7 mouse cellular contexts compared by ENCODE assay signal in genomic region chr15:61157543-61157942, GRCm38 (mm10).
DNase-seq lines count a peak whose midpoint lies in the region; ATAC-seq and TF ChIP-seq lines count a peak whose summit lies in the region.

No protein-coding gene starts in this region.

- H3K4me2 ChIP-seq in midbrain, embryonic 16.5 days (ENCODE audit: low read length): peak overlapping the region; percentile 61

- 1% methylated on average over 13 of the region's 13 CpGs for WGBS in midbrain, embryonic 16.5 days
- 9% methylated on average over 13 of the region's 13 CpGs for WGBS in spleen, adult 2 months

- DNase-seq in adrenal gland, postnatal 10 days: peak; percentile 95
- peak; percentile 81 for DNase-seq in embryo, embryonic 11.5 days (ENCODE audit: low read depth, low spot score)
- DNase-seq in heart, adult 11 months: peak; percentile 95
- peak; percentile 68 for DNase-seq in kidney, adult 11 months
- DNase-seq in left cerebral cortex, postnatal 4 days: peak; percentile 90
- DNase-seq in spleen, adult 2 months (ENCODE audit: low read depth in 1 of 2, low spot score in 2 of 2): peak; percentile 58 to 76

- peak; percentile 97 for TF ChIP-seq CTCF in spleen, adult 2 months (IDR thresholded peaks at IDR 0.05; ENCODE audit: extremely low read depth, insufficient read depth, insufficient read length, insufficient replicate concordance)

- ATAC-seq in midbrain, embryonic 16.5 days: peak; percentile 85

- H3K27me3 ChIP-seq in midbrain, embryonic 16.5 days (ENCODE audit: control insufficient read depth, insufficient read depth, low read depth, low read length): no peaks in the 10 kb centered on the region
- H3K27me3 ChIP-seq in spleen, adult 2 months (ENCODE audit: control insufficient read depth, insufficient read depth, low read length): no peaks in the 10 kb centered on the region

- peak overlapping the region; percentile 63 for H3K9ac ChIP-seq in midbrain, embryonic 16.5 days (ENCODE audit: low read depth, low read length)

- peak overlapping the region; percentile 39 for H3K4me3 ChIP-seq in midbrain, embryonic 16.5 days (ENCODE audit: low read depth, low read length)
- H3K4me3 ChIP-seq in spleen, adult 2 months (ENCODE audit: extremely low read depth, insufficient read depth, insufficient read length): no peak overlapping the region

- no peaks in the 10 kb centered on the region for H3K4me1 ChIP-seq in midbrain, embryonic 16.5 days (ENCODE audit: control insufficient read depth, insufficient read depth, low read length)
- H3K4me1 ChIP-seq in spleen, adult 2 months (ENCODE audit: control insufficient read depth, insufficient read depth, insufficient read length): no peaks in the 10 kb centered on the region

- no peak overlapping the region for H3K27ac ChIP-seq in midbrain, embryonic 16.5 days (ENCODE audit: low read length)
- H3K27ac ChIP-seq in spleen, adult 2 months (ENCODE audit: insufficient read depth, low read length): no peak overlapping the region

- TF ChIP-seq POLR2A in spleen, adult 2 months (IDR thresholded peaks at IDR 0.05; ENCODE audit: low read depth, low read length): no peak

- H3K36me3 ChIP-seq in midbrain, embryonic 16.5 days (ENCODE audit: control insufficient read depth, insufficient read depth, low read length): no peaks in the 10 kb centered on the region
- no peaks in the 10 kb centered on the region for H3K36me3 ChIP-seq in spleen, adult 2 months (ENCODE audit: control insufficient read depth, insufficient read depth, low read length)

- H3K9me3 ChIP-seq in midbrain, embryonic 16.5 days (replicated peaks; ENCODE audit: control insufficient read depth, low read length, poor library complexity, severe bottlenecking): no peaks in the 10 kb centered on the region

- intact Hi-C loops in left cerebral cortex, postnatal 4 days (cut with DNase I): loop anchor here (5.0 kb wide), 1 partner anchor 825 kb away; no protein-coding TSS in a partner anchor
